21 mouse cellular contexts compared by ENCODE assay signal in genomic region chr11:50198219-50198846, GRCm38 (mm10). TPM values are rescaled to one million over a fixed set of nuclear protein-coding genes. Genes with fewer than 3 reads are reported as not detected.
DNase-seq lines count a peak whose midpoint lies in the region; ATAC-seq and TF ChIP-seq lines count a peak whose summit lies in the region.
"Had no signal": no experiment of that assay in that cellular context is flagged by ENCODE, and none has a peak within 500 bp of the region (broad histone marks: within the 10 kb centered on the region; RNA-seq: fewer than 3 reads in every experiment).

No protein-coding gene starts in this region.

- no peak overlapping the region for H3K9ac ChIP-seq in intestine, postnatal 0 days (ENCODE audit: low read depth, low read length)
- no peak overlapping the region for H3K9ac ChIP-seq in intestine, embryonic 16.5 days (ENCODE audit: low read depth, low read length)
- H3K9ac ChIP-seq in liver, embryonic 12.5 days: no peak overlapping the region
- no peak overlapping the region for H3K9ac ChIP-seq in liver, embryonic 11.5 days (ENCODE audit: low read depth, low read length)
- H3K9ac ChIP-seq: forebrain, embryonic 13.5 days; forebrain, postnatal 0 days; heart, embryonic 13.5 days; hindbrain, embryonic 15.5 days had no signal

- 83% methylated on average over 4 of the region's 5 CpGs for WGBS in intestine, postnatal 0 days
- 90% methylated on average over 3 of the region's 5 CpGs for WGBS in intestine, embryonic 16.5 days
- 76% methylated on average over 4 of the region's 5 CpGs for WGBS in liver, embryonic 12.5 days (ENCODE audit: insufficient replicate concordance)
- 88% methylated on average over 4 of the region's 5 CpGs for WGBS in liver, embryonic 11.5 days

- no peak overlapping the region for H3K4me2 ChIP-seq in intestine, postnatal 0 days (replicated peaks; ENCODE audit: low read depth)
- H3K4me2 ChIP-seq in intestine, embryonic 16.5 days (ENCODE audit: low read depth, low read length): no peak overlapping the region
- no peak overlapping the region for H3K4me2 ChIP-seq in liver, embryonic 12.5 days
- no peak overlapping the region for H3K4me2 ChIP-seq in liver, embryonic 11.5 days
- H3K4me2 ChIP-seq in myocyte (ENCODE audit: low read depth): no peak overlapping the region
- H3K4me2 ChIP-seq: forebrain, embryonic 13.5 days; heart, embryonic 13.5 days; hindbrain, embryonic 15.5 days had no signal

- TF ChIP-seq POLR2A in cortical plate, adult 2 months (IDR thresholded peaks at IDR 0.05; ENCODE audit: extremely low read depth, insufficient read depth, low read length): peak; percentile 36; the same call in 1 of the 2 replicates
- peak; percentile 48 for TF ChIP-seq POLR2A in myocyte (IDR thresholded peaks at IDR 0.05; ENCODE audit: insufficient read length, low read depth)

- no peaks in the 10 kb centered on the region for H3K79me2 ChIP-seq in myocyte (ENCODE audit: control insufficient read depth, insufficient read depth)

- H3K27ac ChIP-seq in intestine, postnatal 0 days (ENCODE audit: low read depth, low read length): peak overlapping the region; percentile 66; the same call in 1 of the 2 replicates
- H3K27ac ChIP-seq in intestine, embryonic 16.5 days (ENCODE audit: low read length): no peak overlapping the region
- 0 out of 2 replicates have a peak overlapping the region, but pooled peaks have one; percentile 10 for H3K27ac ChIP-seq in liver, embryonic 12.5 days
- no peak overlapping the region for H3K27ac ChIP-seq in liver, embryonic 11.5 days (ENCODE audit: low read depth, low read length)
- no peak overlapping the region for H3K27ac ChIP-seq in cortical plate, adult 2 months (ENCODE audit: insufficient read depth, low read length)
- H3K27ac ChIP-seq: embryonic facial prominence, embryonic 10.5 days; forebrain, embryonic 13.5 days; gastrocnemius, adult 2 months; heart, embryonic 13.5 days; hindbrain, embryonic 15.5 days had no signal

- peaks cover 53% of the 10 kb centered on the region for H3K36me3 ChIP-seq in intestine, postnatal 0 days (ENCODE audit: control insufficient read depth, insufficient read depth)
- H3K36me3 ChIP-seq in intestine, embryonic 16.5 days (ENCODE audit: control insufficient read depth, insufficient read depth, low read length): peaks cover 37% of the 10 kb centered on the region
- peaks cover 68% of the 10 kb centered on the region for H3K36me3 ChIP-seq in liver, embryonic 12.5 days
- peaks cover 43% of the 10 kb centered on the region for H3K36me3 ChIP-seq in liver, embryonic 11.5 days (ENCODE audit: control insufficient read depth, insufficient read depth, low read length)
- H3K36me3 ChIP-seq in myocyte (ENCODE audit: control insufficient read depth, insufficient read depth): peaks cover 50% of the 10 kb centered on the region

- DNase-seq in liver, embryonic 11.5 days (ENCODE audit: low spot score): no peak
- no peak for DNase-seq in layer of hippocampus, postnatal 25 days (ENCODE audit: extremely low spot score in 1 of 2, low spot score in 1 of 2)
- no peak for DNase-seq in lung, postnatal 10 days
- DNase-seq: adrenal gland, adult 8-10 months; cerebellum, adult 11-12 months; cerebellum, adult 9-11 months; cerebellum, postnatal 36 days; forebrain, postnatal 0 days; gastrocnemius, adult 2 months; gastrocnemius, postnatal 25 days; heart, adult 11 months; heart, postnatal 36 days had no signal

- no peaks in the 10 kb centered on the region for H3K9me3 ChIP-seq in intestine, postnatal 0 days (ENCODE audit: control insufficient read depth)
- no peaks in the 10 kb centered on the region for H3K9me3 ChIP-seq in intestine, embryonic 16.5 days (ENCODE audit: control insufficient read depth, low read length)
- no peaks in the 10 kb centered on the region for H3K9me3 ChIP-seq in liver, embryonic 12.5 days (replicated peaks)
- H3K9me3 ChIP-seq in liver, embryonic 11.5 days (ENCODE audit: control insufficient read depth, low read length): no peaks in the 10 kb centered on the region
- H3K9me3 ChIP-seq: embryonic facial prominence, embryonic 10.5 days; forebrain, embryonic 13.5 days; heart, embryonic 13.5 days; hindbrain, embryonic 15.5 days had no signal

- H3K4me1 ChIP-seq in intestine, postnatal 0 days (replicated peaks; ENCODE audit: control insufficient read depth, insufficient read depth, low read length): no peaks in the 10 kb centered on the region
- H3K4me1 ChIP-seq in intestine, embryonic 16.5 days (ENCODE audit: control insufficient read depth, insufficient read depth, low read length): no peaks in the 10 kb centered on the region
- H3K4me1 ChIP-seq in liver, embryonic 12.5 days: peaks cover 26% of the 10 kb centered on the region; the same call in 1 of the 2 replicates
- H3K4me1 ChIP-seq in liver, embryonic 11.5 days (replicated peaks; ENCODE audit: control insufficient read depth, insufficient read depth, low read length): peaks cover 6% of the 10 kb centered on the region; the same call in 1 of the 2 replicates
- H3K4me1 ChIP-seq in cortical plate, adult 2 months (ENCODE audit: control insufficient read depth, insufficient read depth, low read length): no peaks in the 10 kb centered on the region
- H3K4me1 ChIP-seq: embryonic facial prominence, embryonic 10.5 days; forebrain, embryonic 13.5 days; heart, embryonic 13.5 days; hindbrain, embryonic 15.5 days had no signal

- ATAC-seq in intestine, postnatal 0 days: no peak
- no peak for ATAC-seq in intestine, embryonic 16.5 days
- no peak for ATAC-seq in liver, embryonic 12.5 days
- ATAC-seq in liver, embryonic 11.5 days (replicated peaks; ENCODE audit: low FRiP score): no peak
- ATAC-seq: forebrain, embryonic 13.5 days; forebrain, postnatal 0 days had no signal

- no peaks in the 10 kb centered on the region for H3K27me3 ChIP-seq in intestine, postnatal 0 days (replicated peaks; ENCODE audit: control insufficient read depth, insufficient read depth, low read length)
- no peaks in the 10 kb centered on the region for H3K27me3 ChIP-seq in intestine, embryonic 16.5 days (replicated peaks; ENCODE audit: control insufficient read depth, insufficient read depth, low read length)
- H3K27me3 ChIP-seq in liver, embryonic 12.5 days (replicated peaks): no peaks in the 10 kb centered on the region
- no peaks in the 10 kb centered on the region for H3K27me3 ChIP-seq in liver, embryonic 11.5 days (replicated peaks; ENCODE audit: control insufficient read depth, insufficient read depth, low read length)
- H3K27me3 ChIP-seq in myocyte (ENCODE audit: control insufficient read depth, insufficient read depth, insufficient read length): no peaks in the 10 kb centered on the region
- H3K27me3 ChIP-seq: forebrain, embryonic 13.5 days; heart, embryonic 13.5 days; hindbrain, embryonic 15.5 days had no signal

- H3K4me3 ChIP-seq in intestine, postnatal 0 days (ENCODE audit: low read depth, low read length): no peak overlapping the region
- H3K4me3 ChIP-seq in intestine, embryonic 16.5 days (ENCODE audit: low read length): no peak overlapping the region
- no peak overlapping the region for H3K4me3 ChIP-seq in liver, embryonic 12.5 days
- no peak overlapping the region for H3K4me3 ChIP-seq in liver, embryonic 11.5 days (ENCODE audit: low read depth, low read length)
- H3K4me3 ChIP-seq in cortical plate, adult 2 months (ENCODE audit: insufficient read depth, low read length): no peak overlapping the region
- no peak overlapping the region for H3K4me3 ChIP-seq in myocyte
- H3K4me3 ChIP-seq: embryonic facial prominence, embryonic 10.5 days; forebrain, embryonic 13.5 days; gastrocnemius, adult 2 months; heart, embryonic 13.5 days; hindbrain, embryonic 15.5 days had no signal

- no peak for TF ChIP-seq CTCF in intestine, postnatal 0 days (IDR thresholded peaks at IDR 0.05; ENCODE audit: low read depth)
- no peak for TF ChIP-seq CTCF in cortical plate, adult 2 months (IDR thresholded peaks at IDR 0.05; ENCODE audit: extremely low read depth, insufficient read depth, low read length)

- H3ac ChIP-seq in myocyte (ENCODE audit: control insufficient read depth, insufficient read length): no peak overlapping the region

RNA-seq across cellular contexts. Expression of gene Sqstm1, which starts 12.3 kb away (rescaled TPM):
- 197 and 213 TPM in 2 replicates for polyA plus RNA-seq in intestine, postnatal 0 days (2015; fragmentation: Nextera tagmentation; extraction: Ambion mirVana)
- polyA plus RNA-seq in intestine, embryonic 16.5 days (2015; fragmentation: Nextera tagmentation; extraction: Ambion mirVana): 193 and 196 TPM in 2 replicates
- polyA plus RNA-seq in liver, embryonic 12.5 days (2016; fragmentation: Nextera tagmentation; extraction: Ambion mirVana): 143 and 152 TPM in 2 replicates
- polyA plus RNA-seq in liver, embryonic 11.5 days (2014; fragmentation: Nextera tagmentation; extraction: Ambion mirVana): 176 and 177 TPM in 2 replicates
- polyA plus RNA-seq in cortical plate, adult 2 months (2012; rRNA removed): 410 and 414 TPM in 2 replicates
- polyA plus RNA-seq in myocyte (2012; fragmentation: generic; extraction: Trizol): 873 TPM
- 100 to 1,000 TPM; 421 to 453 TPM for total RNA-seq in layer of hippocampus, postnatal 25 days (2021)

RNA-seq across cellular contexts. Expression of gene Mgat4b, which starts 12.4 kb away (rescaled TPM):
- polyA plus RNA-seq in intestine, postnatal 0 days (2015; fragmentation: Nextera tagmentation; extraction: Ambion mirVana): 33.2 and 35.0 TPM in 2 replicates
- 7.6 and 8.2 TPM in 2 replicates for polyA plus RNA-seq in intestine, embryonic 16.5 days (2015; fragmentation: Nextera tagmentation; extraction: Ambion mirVana)
- polyA plus RNA-seq in liver, embryonic 12.5 days (2016; fragmentation: Nextera tagmentation; extraction: Ambion mirVana): 29.1 and 30.7 TPM in 2 replicates
- 22.3 and 25.4 TPM in 2 replicates for polyA plus RNA-seq in liver, embryonic 11.5 days (2014; fragmentation: Nextera tagmentation; extraction: Ambion mirVana)
- 56.6 and 61.1 TPM in 2 replicates for polyA plus RNA-seq in cortical plate, adult 2 months (2012; rRNA removed)
- 89.2 TPM for polyA plus RNA-seq in myocyte (2012; fragmentation: generic; extraction: Trizol)
- total RNA-seq in layer of hippocampus, postnatal 25 days (2021): 100 to 1,000 TPM; 108 to 113 TPM

RNA-seq across cellular contexts. Expression of gene Mrnip, which starts 24.1 kb away (rescaled TPM):
- polyA plus RNA-seq in intestine, postnatal 0 days (2015; fragmentation: Nextera tagmentation; extraction: Ambion mirVana): 6.1 and 7.0 TPM in 2 replicates
- polyA plus RNA-seq in intestine, embryonic 16.5 days (2015; fragmentation: Nextera tagmentation; extraction: Ambion mirVana): 10.3 and 12.4 TPM in 2 replicates
- 8.6 and 8.7 TPM in 2 replicates for polyA plus RNA-seq in liver, embryonic 12.5 days (2016; fragmentation: Nextera tagmentation; extraction: Ambion mirVana)
- polyA plus RNA-seq in liver, embryonic 11.5 days (2014; fragmentation: Nextera tagmentation; extraction: Ambion mirVana): 13.9 and 18.7 TPM in 2 replicates
- polyA plus RNA-seq in cortical plate, adult 2 months (2012; rRNA removed): 23.7 and 24.9 TPM in 2 replicates
- 7.8 TPM for polyA plus RNA-seq in myocyte (2012; fragmentation: generic; extraction: Trizol)
- 10 to 100 TPM; 15.1 to 16.2 TPM for total RNA-seq in layer of hippocampus, postnatal 25 days (2021)

RNA-seq across cellular contexts. Expression of gene Ltc4s, which starts 40.1 kb away (rescaled TPM):
- 39.5 and 54.4 TPM in 2 replicates for polyA plus RNA-seq in intestine, postnatal 0 days (2015; fragmentation: Nextera tagmentation; extraction: Ambion mirVana)
- polyA plus RNA-seq in intestine, embryonic 16.5 days (2015; fragmentation: Nextera tagmentation; extraction: Ambion mirVana): 4.3 and 5.1 TPM in 2 replicates
- polyA plus RNA-seq in liver, embryonic 12.5 days (2016; fragmentation: Nextera tagmentation; extraction: Ambion mirVana): 0.87 and 1.0 TPM in 2 replicates
- polyA plus RNA-seq in liver, embryonic 11.5 days (2014; fragmentation: Nextera tagmentation; extraction: Ambion mirVana): 0.82 and 2.6 TPM in 2 replicates
- 22.5 and 24.2 TPM in 2 replicates for polyA plus RNA-seq in cortical plate, adult 2 months (2012; rRNA removed)
- 1.8 TPM for polyA plus RNA-seq in myocyte (2012; fragmentation: generic; extraction: Trizol)
- 10 to 100 TPM in 1 of 2 experiments, 1 to 10 TPM in 1; 8.8 to 11.2 TPM for total RNA-seq in layer of hippocampus, postnatal 25 days (2021)

Comparison
In these comparisons a context has a peak if more than half of its experiments do, and no peak if none do; other contexts are left out.
1. H3K27ac ChIP-seq: peak in intestine, postnatal 0 days (single experiment) and liver, embryonic 12.5 days (single experiment); none in intestine, embryonic 16.5 days (single experiment), liver, embryonic 11.5 days (single experiment) and cortical plate, adult 2 months (single experiment).